Mouse (Mus musculus): ENCODE results near the gene Fgfr1op2. TPM values are rescaled to one million over a fixed set of nuclear protein-coding genes. Genes with fewer than 3 reads are reported as not detected.

Gene Fgfr1op2
- polyA plus RNA-seq, 1 experiment from 2014 or later: 86.5 TPM

DNA sequence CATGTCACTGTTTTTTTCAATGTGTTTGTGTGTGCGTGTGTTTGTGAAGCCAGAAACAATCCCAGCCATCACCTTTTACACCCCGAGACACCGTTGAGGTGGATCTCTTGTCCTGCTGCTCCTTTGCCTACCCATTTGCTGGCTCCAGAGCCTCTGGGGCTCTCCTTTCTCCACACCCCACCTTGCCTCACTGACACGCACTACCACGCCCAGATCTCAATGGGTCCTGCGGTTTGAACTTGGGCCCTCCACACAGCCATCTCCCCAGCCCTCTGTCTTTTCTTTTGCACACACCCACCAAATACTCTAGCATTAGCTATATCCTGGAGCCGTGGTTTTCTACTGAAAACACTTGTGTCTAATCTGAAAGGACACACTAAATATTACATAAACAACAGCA lies 34.9 kb downstream of the Fgfr1op2 start:
- peaks cover 88% of the 10 kb centered on the region for H3K36me3 ChIP-seq (replicated peaks)
- H3K27ac ChIP-seq (replicated peaks): no peak overlapping the region
- DNase-seq (ENCODE audit: low spot score): no peak
- no peaks in the 10 kb centered on the region for H3K9me3 ChIP-seq
- H3K4me1 ChIP-seq: no peaks in the 10 kb centered on the region
- 92% methylated on average over 7 of the region's 7 CpGs for WGBS
- H3K27me3 ChIP-seq (replicated peaks; ENCODE audit: low read depth, poor library complexity, severe bottlenecking): no peaks in the 10 kb centered on the region
- H3K4me3 ChIP-seq: no peak overlapping the region

DNA sequence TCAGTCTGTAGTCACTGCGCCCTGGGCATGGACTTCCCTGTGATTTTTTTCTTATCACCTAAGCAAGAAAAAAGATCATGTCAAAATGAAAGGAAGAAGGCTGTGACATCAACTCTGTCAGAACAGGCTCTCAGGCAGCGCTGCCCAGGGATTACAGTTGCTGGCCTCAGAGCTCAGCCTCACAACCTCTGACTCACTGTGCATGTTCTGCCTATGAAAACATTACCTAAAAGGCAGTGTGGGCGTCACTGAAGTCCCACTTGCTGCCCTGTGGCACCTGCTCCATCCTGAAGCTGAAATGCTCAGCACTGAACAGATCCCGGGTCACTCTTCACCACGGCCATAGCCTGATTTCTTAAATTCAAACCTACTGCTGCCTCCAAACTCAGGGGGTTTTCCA lies 35.7 kb downstream of the Fgfr1op2 start:
- Histone ChIP-seq H3K36me3 (replicated peaks) (peaks cover 88% of the 10 kb centered on the region), H3K4me1 (no peaks in the 10 kb centered on the region), H3K27ac (replicated peaks) (no peak overlapping the region), H3K4me3 (no peak overlapping the region), H3K27me3 (replicated peaks; ENCODE audit: low read depth, poor library complexity, severe bottlenecking) (no peaks in the 10 kb centered on the region), H3K9me3 (no peaks in the 10 kb centered on the region)
- WGBS: 90% methylated on average over 5 of the region's 5 CpGs
- DNase-seq (ENCODE audit: low spot score): no peak

DNA sequence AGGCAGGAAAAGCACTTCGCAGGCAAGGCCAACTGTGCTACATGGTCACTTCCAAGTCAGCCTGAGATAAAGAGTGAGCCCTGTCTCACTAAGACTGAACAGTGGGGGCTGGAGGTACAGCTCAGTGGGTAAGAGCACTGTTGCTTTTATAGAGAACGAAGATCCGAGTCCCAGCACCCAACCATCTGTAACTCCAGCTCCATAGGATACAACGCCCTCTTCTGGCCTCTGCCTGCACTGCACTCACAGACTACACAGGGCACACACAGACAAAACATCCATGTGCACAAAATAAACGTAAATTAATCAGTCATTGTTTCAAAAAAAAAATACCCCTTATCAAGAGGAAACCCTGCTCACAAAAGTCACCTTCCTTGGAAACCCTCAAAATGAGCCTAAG lies 36.9 kb downstream of the Fgfr1op2 start:
- no peaks in the 10 kb centered on the region for H3K9me3 ChIP-seq
- H3K4me1 ChIP-seq: no peaks in the 10 kb centered on the region
- H3K4me3 ChIP-seq: no peak overlapping the region
- H3K27ac ChIP-seq (replicated peaks): no peak overlapping the region
- DNase-seq (ENCODE audit: low spot score): no peak
- peaks cover 90% of the 10 kb centered on the region for H3K36me3 ChIP-seq (replicated peaks)
- 91% methylated on average over 5 of the region's 5 CpGs for WGBS
- no peaks in the 10 kb centered on the region for H3K27me3 ChIP-seq (replicated peaks; ENCODE audit: low read depth, poor library complexity, severe bottlenecking)

DNA sequence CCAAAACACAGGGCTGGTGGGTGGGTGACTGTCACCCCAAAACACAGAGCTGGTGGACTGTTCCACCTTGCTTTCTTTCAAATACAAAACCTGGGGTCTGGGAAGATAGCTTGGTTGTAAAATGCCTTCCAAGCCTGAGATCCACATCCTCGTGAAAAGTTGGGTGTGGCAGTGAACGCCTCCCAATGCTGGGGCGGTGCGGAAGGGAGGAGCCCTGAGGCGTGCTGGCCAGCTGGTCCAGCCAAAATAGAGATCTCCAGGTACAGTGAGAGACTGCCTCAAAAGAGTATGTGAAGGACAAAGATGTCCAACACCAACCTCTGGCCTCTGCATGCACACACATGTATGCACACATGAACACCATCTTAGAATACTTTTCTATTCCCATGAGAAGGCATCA lies 37.5 kb downstream of the Fgfr1op2 start:
- no peaks in the 10 kb centered on the region for H3K4me1 ChIP-seq
- no peaks in the 10 kb centered on the region for H3K9me3 ChIP-seq
- H3K27me3 ChIP-seq (replicated peaks; ENCODE audit: low read depth, poor library complexity, severe bottlenecking): no peaks in the 10 kb centered on the region
- WGBS: 95% methylated on average over 5 of the region's 5 CpGs
- H3K4me3 ChIP-seq: no peak overlapping the region
- H3K36me3 ChIP-seq (replicated peaks): peaks cover 88% of the 10 kb centered on the region
- H3K27ac ChIP-seq (replicated peaks): no peak overlapping the region
- DNase-seq (ENCODE audit: low spot score): no peak

DNA sequence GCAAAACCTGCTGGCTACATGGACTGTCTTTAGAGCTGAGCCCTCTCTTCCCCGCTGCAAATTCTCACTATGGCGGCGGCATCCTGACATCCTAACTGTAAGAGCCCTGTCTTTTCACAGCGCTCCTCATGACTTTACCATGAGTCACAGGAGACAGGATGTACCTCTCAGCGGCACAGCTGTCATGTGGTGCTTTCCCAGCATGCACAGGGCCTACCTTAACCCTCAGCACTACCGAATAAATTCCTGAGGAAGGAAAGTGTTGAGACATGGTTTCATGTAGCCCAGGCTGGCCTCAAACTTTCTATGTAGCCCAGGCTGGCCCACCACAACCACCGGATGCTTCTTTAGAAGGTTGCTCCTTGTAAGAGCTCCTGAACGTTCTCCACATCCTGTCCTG lies 38.9 kb downstream of the Fgfr1op2 start:
- H3K4me1 ChIP-seq: no peaks in the 10 kb centered on the region
- no peaks in the 10 kb centered on the region for H3K9me3 ChIP-seq
- WGBS: 96% methylated on average over 8 of the region's 8 CpGs
- DNase-seq (ENCODE audit: low spot score): no peak
- peaks cover 87% of the 10 kb centered on the region for H3K36me3 ChIP-seq (replicated peaks)
- H3K4me3 ChIP-seq: no peak overlapping the region
- H3K27me3 ChIP-seq (replicated peaks; ENCODE audit: low read depth, poor library complexity, severe bottlenecking): no peaks in the 10 kb centered on the region
- H3K27ac ChIP-seq (replicated peaks): no peak overlapping the region

DNA sequence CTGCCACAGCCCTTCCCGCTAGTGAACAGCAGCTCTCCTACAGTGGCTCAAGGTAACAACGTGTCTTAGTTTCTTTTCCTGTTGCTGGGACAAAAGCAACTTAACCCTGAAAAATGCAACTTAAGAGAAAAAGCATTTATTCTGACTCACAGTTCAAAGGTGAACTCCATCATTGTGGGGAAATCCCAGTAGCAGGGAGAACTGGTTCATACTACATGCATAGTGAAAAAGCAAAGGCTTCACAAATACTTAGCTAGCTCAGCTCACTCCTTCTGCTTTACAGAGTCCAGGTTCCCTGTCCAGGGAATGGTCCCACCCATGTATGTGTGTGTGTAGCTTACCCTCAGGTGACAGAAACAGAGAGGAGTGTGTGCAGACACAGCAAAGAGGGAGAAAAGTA lies 39.7 kb downstream of the Fgfr1op2 start:
- Histone ChIP-seq H3K27ac (replicated peaks) (no peak overlapping the region), H3K27me3 (replicated peaks; ENCODE audit: low read depth, poor library complexity, severe bottlenecking) (no peaks in the 10 kb centered on the region), H3K36me3 (replicated peaks) (peaks cover 86% of the 10 kb centered on the region), H3K9me3 (no peaks in the 10 kb centered on the region), H3K4me1 (no peaks in the 10 kb centered on the region), H3K4me3 (no peak overlapping the region)
- WGBS: 92% methylated on average over 2 of the region's 2 CpGs
- no peak for DNase-seq (ENCODE audit: low spot score)

DNA sequence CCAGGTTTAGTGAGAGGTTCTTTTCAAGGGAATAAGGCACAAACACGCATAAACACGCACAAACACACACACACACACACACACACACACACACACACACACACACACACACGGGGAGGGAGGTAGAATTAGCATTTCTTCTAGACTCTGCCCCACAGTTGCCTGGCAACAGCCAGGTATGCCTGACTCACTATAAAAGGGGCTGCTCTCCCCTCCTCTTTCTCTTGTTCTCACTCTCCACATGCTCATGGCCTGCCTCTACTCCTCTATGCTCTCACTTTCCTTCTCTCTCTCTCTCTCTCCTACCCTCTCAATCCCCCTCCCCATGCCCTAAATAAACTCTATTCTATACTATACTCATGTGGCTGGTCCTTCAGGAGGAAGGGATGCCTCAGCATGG lies 51.1 kb downstream of the Fgfr1op2 start:
- H3K4me3 ChIP-seq: no peak overlapping the region
- H3K9me3 ChIP-seq: no peaks in the 10 kb centered on the region
- H3K36me3 ChIP-seq (replicated peaks): peaks cover 20% of the 10 kb centered on the region
- 91% methylated on average over 3 of the region's 3 CpGs for WGBS
- no peak overlapping the region for H3K27ac ChIP-seq (replicated peaks)
- peaks cover 14% of the 10 kb centered on the region for H3K4me1 ChIP-seq
- H3K27me3 ChIP-seq (replicated peaks; ENCODE audit: low read depth, poor library complexity, severe bottlenecking): no peaks in the 10 kb centered on the region
- no peak for DNase-seq (ENCODE audit: low spot score)

DNA sequence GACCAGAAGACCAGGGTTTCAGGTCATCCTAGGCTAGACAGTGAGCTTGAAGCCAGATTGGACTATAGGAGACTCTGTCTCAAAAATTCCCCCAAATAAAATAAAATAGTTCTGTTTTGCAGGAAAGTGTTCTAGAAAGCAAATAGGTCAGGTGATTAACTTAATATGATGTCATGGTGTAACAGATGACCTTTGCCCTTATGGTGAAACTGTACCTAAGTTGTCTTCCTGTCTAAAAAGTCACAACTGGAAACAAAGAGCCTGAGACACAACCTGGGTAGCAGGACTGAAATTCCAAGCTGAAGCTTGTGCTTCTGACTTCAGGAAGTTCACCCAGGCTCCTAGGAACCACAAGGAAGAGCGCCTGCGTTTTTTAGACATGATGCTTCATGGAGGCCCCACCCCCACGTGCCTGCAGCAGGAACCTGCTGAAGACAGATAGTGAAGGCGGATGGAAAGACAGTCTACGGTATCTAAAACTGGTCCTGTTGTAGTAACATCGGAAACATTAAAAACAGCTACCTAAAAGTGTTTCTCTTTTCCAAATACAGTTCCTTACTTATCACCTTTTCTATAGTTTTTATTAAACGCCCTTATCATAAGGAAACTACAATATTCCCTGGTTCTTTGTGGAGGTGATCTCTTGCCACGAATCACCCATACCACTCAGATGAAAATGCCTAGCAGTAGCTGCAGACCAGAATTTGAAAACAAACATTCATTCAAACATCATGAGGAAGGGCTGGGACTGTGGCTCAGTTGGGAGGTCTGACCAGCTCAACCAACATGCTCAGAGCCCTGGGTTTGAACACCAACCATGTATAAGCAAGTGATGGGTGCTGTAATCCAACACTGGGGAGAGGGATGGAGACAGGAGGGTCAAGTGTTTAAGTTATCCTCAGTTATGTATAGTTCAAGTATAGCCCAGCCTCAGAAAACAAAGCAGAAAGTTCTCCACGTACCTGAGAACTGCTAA lies 53.1 kb downstream of the Fgfr1op2 start:
- no peak for DNase-seq (ENCODE audit: low spot score)
- H3K27ac ChIP-seq (replicated peaks): no peak overlapping the region
- 0 out of 2 replicates have a peak, but pooled peaks cover 1% of the 10 kb centered on the region for H3K36me3 ChIP-seq (replicated peaks)
- no peak overlapping the region for H3K4me3 ChIP-seq
- H3K4me1 ChIP-seq: peaks cover 25% of the 10 kb centered on the region
- 83% methylated on average over 9 of the region's 9 CpGs for WGBS
- H3K9me3 ChIP-seq: no peaks in the 10 kb centered on the region
- H3K27me3 ChIP-seq (replicated peaks; ENCODE audit: low read depth, poor library complexity, severe bottlenecking): no peaks in the 10 kb centered on the region

DNA sequence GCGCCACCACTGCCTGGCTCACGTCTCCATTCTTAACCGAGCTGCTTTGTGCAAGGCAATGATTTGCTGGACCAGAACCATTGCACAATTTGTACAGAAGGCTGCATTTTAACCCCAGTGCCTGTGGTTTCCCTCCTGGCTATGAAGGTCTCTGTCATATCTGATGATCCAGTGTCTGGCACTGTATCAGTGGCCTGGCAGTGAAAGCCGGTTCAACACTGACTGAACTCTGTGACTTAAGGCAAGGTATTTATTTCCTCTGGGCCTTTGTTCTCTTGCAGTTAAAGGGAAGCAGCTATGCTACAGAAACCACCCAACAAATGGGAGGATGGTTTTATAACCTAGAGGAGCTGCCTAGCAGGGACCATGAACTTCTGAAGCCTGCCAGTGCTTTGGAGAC lies 54.0 kb downstream of the Fgfr1op2 start:
- 93% methylated on average over 4 of the region's 4 CpGs for WGBS
- no peaks in the 10 kb centered on the region for H3K9me3 ChIP-seq
- H3K27me3 ChIP-seq (replicated peaks; ENCODE audit: low read depth, poor library complexity, severe bottlenecking): no peaks in the 10 kb centered on the region
- peaks cover 25% of the 10 kb centered on the region for H3K4me1 ChIP-seq
- H3K36me3 ChIP-seq (replicated peaks): no peaks in the 10 kb centered on the region
- DNase-seq (ENCODE audit: low spot score): no peak
- no peak overlapping the region for H3K4me3 ChIP-seq
- no peak overlapping the region for H3K27ac ChIP-seq (replicated peaks)

DNA sequence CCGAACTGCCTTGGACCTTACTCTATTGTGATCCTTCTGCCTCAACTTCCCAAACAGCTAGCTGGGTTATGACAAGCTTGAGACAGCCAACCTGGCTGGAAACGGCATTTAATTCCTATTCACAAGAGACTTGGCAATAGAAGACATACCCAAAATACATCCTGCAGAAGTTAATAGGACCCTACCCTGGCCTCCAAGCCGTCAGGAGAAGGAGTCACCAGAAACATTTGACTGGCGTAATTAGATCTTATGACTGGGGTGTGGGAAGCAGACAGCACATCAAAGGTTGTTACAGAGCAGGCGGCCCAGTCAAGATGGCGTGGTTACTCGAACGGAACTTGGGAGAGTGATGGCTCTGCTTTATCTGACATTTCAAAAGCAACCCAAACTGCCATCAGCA lies 54.8 kb downstream of the Fgfr1op2 start:
- H3K4me1 ChIP-seq: peaks cover 25% of the 10 kb centered on the region
- no peaks in the 10 kb centered on the region for H3K9me3 ChIP-seq
- H3K4me3 ChIP-seq: no peak overlapping the region
- no peak for DNase-seq (ENCODE audit: low spot score)
- no peaks in the 10 kb centered on the region for H3K36me3 ChIP-seq (replicated peaks)
- no peaks in the 10 kb centered on the region for H3K27me3 ChIP-seq (replicated peaks; ENCODE audit: low read depth, poor library complexity, severe bottlenecking)
- 75% methylated on average over 8 of the region's 8 CpGs for WGBS
- no peak overlapping the region for H3K27ac ChIP-seq (replicated peaks)

DNA sequence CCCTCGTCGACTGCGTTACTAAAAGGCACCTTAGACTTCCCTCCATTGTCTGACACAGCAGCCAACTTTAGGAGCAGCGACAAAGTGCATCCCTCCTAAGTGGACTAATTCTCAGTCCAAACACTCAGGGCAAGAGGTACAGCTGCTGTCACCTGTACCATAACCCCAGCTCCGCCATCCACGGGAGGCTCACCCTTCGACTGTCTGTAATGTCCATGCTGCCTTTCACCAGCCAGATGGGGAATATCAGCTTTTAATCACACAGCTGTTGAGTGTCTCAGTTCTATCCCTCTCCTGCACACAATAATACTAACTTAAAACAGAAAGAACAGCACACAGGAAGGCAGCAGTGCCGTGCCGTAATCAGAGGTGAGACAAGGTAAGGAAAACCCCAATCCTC lies 55.4 kb downstream of the Fgfr1op2 start:
- Histone ChIP-seq H3K4me1 (peaks cover 25% of the 10 kb centered on the region), H3K36me3 (replicated peaks) (no peaks in the 10 kb centered on the region), H3K27me3 (replicated peaks; ENCODE audit: low read depth, poor library complexity, severe bottlenecking) (no peaks in the 10 kb centered on the region), H3K27ac (replicated peaks) (no peak overlapping the region), H3K9me3 (no peaks in the 10 kb centered on the region), H3K4me3 (no peak overlapping the region)
- no peak for DNase-seq (ENCODE audit: low spot score)
- 81% methylated on average over 9 of the region's 9 CpGs for WGBS

DNA sequence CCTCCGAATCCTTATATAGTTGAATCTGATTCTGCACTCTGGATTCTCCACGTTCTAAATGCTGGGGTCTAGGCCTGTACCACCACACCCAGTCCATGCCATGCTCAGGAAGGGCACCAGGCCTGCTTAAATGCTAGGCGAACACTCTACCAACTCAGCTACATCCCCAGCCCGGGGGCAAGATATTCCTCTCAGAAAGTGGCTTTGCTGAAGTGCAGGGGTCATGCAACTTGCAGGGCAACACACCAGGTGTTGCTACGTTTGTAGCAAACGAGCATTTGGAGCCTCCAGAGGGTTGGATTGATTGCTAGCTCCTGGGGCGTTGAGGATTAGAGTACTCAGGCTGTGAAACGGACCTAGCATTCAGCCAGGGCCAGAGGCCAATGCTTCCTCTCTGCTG lies 56.1 kb downstream of the Fgfr1op2 start:
- Histone ChIP-seq H3K27ac (replicated peaks) (0 out of 2 replicates have a peak overlapping the region, but pooled peaks have one; percentile 4), H3K27me3 (replicated peaks; ENCODE audit: low read depth, poor library complexity, severe bottlenecking) (no peaks in the 10 kb centered on the region), H3K36me3 (replicated peaks) (no peaks in the 10 kb centered on the region), H3K4me1 (peaks cover 25% of the 10 kb centered on the region), H3K4me3 (peak overlapping the region; percentile 83), H3K9me3 (no peaks in the 10 kb centered on the region)
- WGBS: 46% methylated on average over 8 of the region's 8 CpGs
- DNase-seq (ENCODE audit: low spot score): peak; percentile 30

DNA sequence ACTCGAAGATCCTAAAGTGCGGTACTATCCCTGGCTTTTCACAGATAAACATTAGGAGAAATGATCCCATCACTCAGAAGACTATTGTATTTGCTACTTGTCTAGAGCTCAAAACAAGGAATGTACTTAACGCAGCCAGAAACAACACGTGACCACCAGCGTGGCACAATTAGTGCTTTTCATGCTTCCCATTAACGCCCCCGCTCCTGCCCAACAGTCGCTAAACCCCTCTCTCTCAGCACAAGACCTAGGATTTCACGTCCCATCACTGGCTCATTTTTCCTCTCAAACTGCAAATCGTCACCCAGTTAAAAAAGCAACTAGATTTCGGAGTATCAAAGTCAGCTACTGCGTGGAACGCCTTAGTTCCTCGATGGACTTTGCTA lies 56.6 kb downstream of the Fgfr1op2 start:
- no peaks in the 10 kb centered on the region for H3K36me3 ChIP-seq (replicated peaks)
- H3K4me1 ChIP-seq: peaks cover 25% of the 10 kb centered on the region
- no peak for DNase-seq (ENCODE audit: low spot score)
- peak overlapping the region; percentile 92 for H3K27ac ChIP-seq (replicated peaks)
- H3K27me3 ChIP-seq (replicated peaks; ENCODE audit: low read depth, poor library complexity, severe bottlenecking): no peaks in the 10 kb centered on the region
- WGBS: 12% methylated on average over 14 of the region's 14 CpGs
- peak overlapping the region; percentile 83 for H3K4me3 ChIP-seq
- H3K9me3 ChIP-seq: no peaks in the 10 kb centered on the region

Data from embryonic facial prominence, embryonic 10.5 days (tissue).